Mouse (Mus musculus) spleen, postnatal 4 days (tissue): ENCODE measurements around the gene Mbip.

Source experiments
- DNase-seq, 2 experiments: peaks; one replicate each; pipeline ENCODE4 v3.0.0; 2022; ENCODE audit warnings: low spot score in 2 of 2

The Mbip gene

GRCm38 (mm10) chr12:56295160-56295559 is 50.5 kb downstream of the Mbip start:
- no peak for DNase-seq

DNA sequence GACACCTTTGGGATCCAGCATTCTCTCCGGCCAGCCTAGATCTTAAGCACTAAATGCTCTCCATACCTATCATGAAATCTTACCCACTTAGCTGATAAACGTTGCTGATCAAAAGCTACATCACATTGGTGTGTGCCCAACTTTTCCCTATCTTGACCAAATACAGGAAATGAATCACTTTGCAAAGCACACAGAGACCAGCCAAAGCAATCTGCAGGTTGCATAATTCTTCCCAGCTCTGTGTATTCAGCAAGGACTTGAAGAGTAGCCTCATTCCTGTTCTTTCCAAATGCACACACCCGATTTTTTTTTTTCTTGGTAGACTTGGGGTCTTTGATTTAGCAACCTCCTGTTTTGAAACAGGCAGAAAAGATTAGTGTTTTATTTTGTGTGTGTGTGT is 57.1 kb downstream of the Mbip start:
- no peak for DNase-seq

GRCm38 (mm10) chr12:56286828-56287227 is 58.9 kb downstream of the Mbip start:
- no peak for DNase-seq

DNA sequence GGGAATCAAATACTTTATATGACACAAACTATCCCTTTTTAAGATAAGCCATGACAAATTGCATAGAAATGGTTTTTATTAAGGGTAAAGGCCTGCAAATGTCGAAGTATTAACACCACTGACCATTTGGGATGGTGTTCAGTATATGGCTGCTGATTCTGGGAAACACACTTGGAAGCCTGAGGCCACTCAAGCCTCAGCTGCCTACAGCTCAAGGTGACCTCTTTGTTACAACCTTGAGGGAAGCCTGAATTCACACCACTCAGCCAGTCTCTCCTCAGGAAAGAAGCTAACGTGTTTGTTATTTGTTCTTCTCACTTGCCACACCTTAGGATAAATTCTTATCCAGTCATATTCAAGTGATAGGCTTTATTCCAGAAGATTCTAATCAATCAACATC is 61.5 kb downstream of the Mbip start:
- DNase-seq, result no peak

- no peak for DNase-seq
These were observed 64.0 kb downstream of the Mbip start for GRCm38 (mm10) chr12:56281649-56282048.
